Mouse (Mus musculus): ENCODE measurements around the gene Sik3. TPM values are rescaled to one million over a fixed set of nuclear protein-coding genes. Genes with fewer than 3 reads are reported as not detected.

The Sik3 gene
- polyA plus RNA-seq, 1 experiment from 2014 or later = 13.6 TPM

GRCm38 (mm10) chr9:46173919-46174318 lies 161.3 kb downstream of the Sik3 start:
- Histone ChIP-seq H3K4me2 (no peak overlapping the region), H3K4me3 (no peak overlapping the region), H3K9ac (no peak overlapping the region), H3K4me1 (no peaks in the 10 kb centered on the region), H3K27me3 (replicated peaks) (no peaks in the 10 kb centered on the region), H3K27ac (no peak overlapping the region), H3K36me3 (replicated peaks) (no peaks in the 10 kb centered on the region; the same call in 1 of the 2 replicates), H3K9me3 (no peaks in the 10 kb centered on the region)
- no peak for ATAC-seq (replicated peaks)
- 91% methylated on average over 6 of the region's 6 CpGs for WGBS

- H3K9ac ChIP-seq = no peak overlapping the region
- H3K4me2 ChIP-seq = no peak overlapping the region
- no peak overlapping the region for H3K27ac ChIP-seq
- no peaks in the 10 kb centered on the region for H3K27me3 ChIP-seq (replicated peaks)
- ATAC-seq (replicated peaks) = no peak
- H3K4me3 ChIP-seq = no peak overlapping the region
- 84% methylated on average over 5 of the region's 5 CpGs for WGBS
- H3K36me3 ChIP-seq (replicated peaks) = no peaks in the 10 kb centered on the region; the same call in 1 of the 2 replicates
- no peaks in the 10 kb centered on the region for H3K9me3 ChIP-seq
- H3K4me1 ChIP-seq = no peaks in the 10 kb centered on the region
Measured at GRCm38 (mm10) chr9:46174770-46175294, 162.2 kb downstream of the Sik3 start.

GRCm38 (mm10) chr9:46175300-46175699 lies 162.7 kb downstream of the Sik3 start:
- no peak overlapping the region for H3K4me3 ChIP-seq
- H3K9ac ChIP-seq = no peak overlapping the region
- no peaks in the 10 kb centered on the region for H3K27me3 ChIP-seq (replicated peaks)
- ATAC-seq (replicated peaks) = no peak
- H3K4me2 ChIP-seq = no peak overlapping the region
- no peak overlapping the region; the same call in 1 of the 2 replicates for H3K27ac ChIP-seq
- 71% methylated on average over 1 of the region's 1 CpGs for WGBS
- 0 out of 2 replicates have a peak, but pooled peaks cover under 1% of the 10 kb centered on the region for H3K4me1 ChIP-seq
- no peaks in the 10 kb centered on the region for H3K9me3 ChIP-seq
- H3K36me3 ChIP-seq (replicated peaks) = no peaks in the 10 kb centered on the region; the same call in 1 of the 2 replicates

GRCm38 (mm10) chr9:46175938-46176375 lies 163.3 kb downstream of the Sik3 start:
- Histone ChIP-seq H3K36me3 (replicated peaks) (no peaks in the 10 kb centered on the region; the same call in 1 of the 2 replicates), H3K9ac (no peak overlapping the region), H3K4me1 (0 out of 2 replicates have a peak, but pooled peaks cover 4% of the 10 kb centered on the region), H3K4me3 (no peak overlapping the region), H3K4me2 (no peak overlapping the region), H3K27ac (no peak overlapping the region), H3K27me3 (replicated peaks) (no peaks in the 10 kb centered on the region), H3K9me3 (no peaks in the 10 kb centered on the region)
- no peak for ATAC-seq (replicated peaks)
- 86% methylated on average over 1 of the region's 1 CpGs for WGBS

- no peak overlapping the region for H3K4me3 ChIP-seq
- 0 out of 2 replicates have a peak, but pooled peaks cover 4% of the 10 kb centered on the region for H3K4me1 ChIP-seq
- no peaks in the 10 kb centered on the region; the same call in 1 of the 2 replicates for H3K36me3 ChIP-seq (replicated peaks)
- H3K27me3 ChIP-seq (replicated peaks) = no peaks in the 10 kb centered on the region
- WGBS = 82% methylated on average over 4 of the region's 4 CpGs
- no peak for ATAC-seq (replicated peaks)
- no peak overlapping the region for H3K27ac ChIP-seq
- no peak overlapping the region for H3K4me2 ChIP-seq
- no peaks in the 10 kb centered on the region for H3K9me3 ChIP-seq
- no peak overlapping the region for H3K9ac ChIP-seq
Measured at GRCm38 (mm10) chr9:46176613-46177012, 164.0 kb downstream of the Sik3 start.

- no peak for ATAC-seq (replicated peaks)
- WGBS = 89% methylated on average over 9 of the region's 9 CpGs
- H3K9me3 ChIP-seq = no peaks in the 10 kb centered on the region
- no peak overlapping the region for H3K9ac ChIP-seq
- no peaks in the 10 kb centered on the region for H3K27me3 ChIP-seq (replicated peaks)
- 0 out of 2 replicates have a peak, but pooled peaks cover 4% of the 10 kb centered on the region for H3K4me1 ChIP-seq
- H3K36me3 ChIP-seq (replicated peaks) = no peaks in the 10 kb centered on the region; the same call in 1 of the 2 replicates
- H3K4me3 ChIP-seq = no peak overlapping the region
- no peak overlapping the region for H3K4me2 ChIP-seq
- H3K27ac ChIP-seq = no peak overlapping the region
Measured at GRCm38 (mm10) chr9:46178595-46178994, 166.0 kb downstream of the Sik3 start.

- H3K4me3 ChIP-seq = no peak overlapping the region
- no peaks in the 10 kb centered on the region; the same call in 1 of the 2 replicates for H3K36me3 ChIP-seq (replicated peaks)
- no peaks in the 10 kb centered on the region for H3K9me3 ChIP-seq
- H3K27me3 ChIP-seq (replicated peaks) = no peaks in the 10 kb centered on the region
- 0 out of 2 replicates have a peak, but pooled peaks cover 4% of the 10 kb centered on the region for H3K4me1 ChIP-seq
- 78% methylated on average over 8 of the region's 8 CpGs for WGBS
- H3K27ac ChIP-seq = no peak overlapping the region
- ATAC-seq (replicated peaks) = no peak
- no peak overlapping the region for H3K9ac ChIP-seq
- H3K4me2 ChIP-seq = no peak overlapping the region
Measured at GRCm38 (mm10) chr9:46181297-46181696, 168.7 kb downstream of the Sik3 start.

- H3K4me3 ChIP-seq = no peak overlapping the region
- 0 out of 2 replicates have a peak, but pooled peaks cover 9% of the 10 kb centered on the region for H3K4me1 ChIP-seq
- WGBS = 87% methylated on average over 5 of the region's 5 CpGs
- no peaks in the 10 kb centered on the region for H3K9me3 ChIP-seq
- no peak overlapping the region for H3K9ac ChIP-seq
- ATAC-seq (replicated peaks) = no peak
- H3K36me3 ChIP-seq (replicated peaks) = no peaks in the 10 kb centered on the region
- no peak overlapping the region for H3K4me2 ChIP-seq
- no peak overlapping the region for H3K27ac ChIP-seq
- no peaks in the 10 kb centered on the region for H3K27me3 ChIP-seq (replicated peaks)
Measured at GRCm38 (mm10) chr9:46184542-46184941, 171.9 kb downstream of the Sik3 start.

GRCm38 (mm10) chr9:46185191-46185590 lies 172.6 kb downstream of the Sik3 start:
- Histone ChIP-seq H3K27me3 (replicated peaks) (no peaks in the 10 kb centered on the region), H3K27ac (no peak overlapping the region), H3K4me1 (0 out of 2 replicates have a peak, but pooled peaks cover 9% of the 10 kb centered on the region), H3K9ac (no peak overlapping the region), H3K36me3 (replicated peaks) (no peaks in the 10 kb centered on the region), H3K9me3 (no peaks in the 10 kb centered on the region), H3K4me2 (no peak overlapping the region), H3K4me3 (no peak overlapping the region)
- WGBS = 56% methylated on average over 2 of the region's 2 CpGs
- no peak for ATAC-seq (replicated peaks)

- ATAC-seq (replicated peaks) = no peak
- H3K27me3 ChIP-seq (replicated peaks) = no peaks in the 10 kb centered on the region
- no peak overlapping the region for H3K27ac ChIP-seq
- H3K9me3 ChIP-seq = no peaks in the 10 kb centered on the region
- no peak overlapping the region for H3K9ac ChIP-seq
- no peak overlapping the region for H3K4me2 ChIP-seq
- no peak overlapping the region for H3K4me3 ChIP-seq
- no peaks in the 10 kb centered on the region for H3K36me3 ChIP-seq (replicated peaks)
- 0 out of 2 replicates have a peak, but pooled peaks cover 4% of the 10 kb centered on the region for H3K4me1 ChIP-seq
- WGBS = 92% methylated on average over 1 of the region's 1 CpGs
Measured at GRCm38 (mm10) chr9:46186387-46186786, 173.8 kb downstream of the Sik3 start.

- Histone ChIP-seq H3K9me3 (no peaks in the 10 kb centered on the region), H3K4me2 (no peak overlapping the region), H3K36me3 (replicated peaks) (no peaks in the 10 kb centered on the region), H3K4me1 (0 out of 2 replicates have a peak, but pooled peaks cover 4% of the 10 kb centered on the region), H3K4me3 (no peak overlapping the region), H3K9ac (no peak overlapping the region), H3K27ac (no peak overlapping the region), H3K27me3 (replicated peaks) (no peaks in the 10 kb centered on the region)
- 84% methylated on average over 4 of the region's 4 CpGs for WGBS
- ATAC-seq (replicated peaks) = no peak
Measured at GRCm38 (mm10) chr9:46188370-46188769, 175.8 kb downstream of the Sik3 start.

- peak overlapping the region; percentile 42; the same call in 1 of the 2 replicates for H3K27ac ChIP-seq
- no peaks in the 10 kb centered on the region for H3K9me3 ChIP-seq
- WGBS = 66% methylated on average over 5 of the region's 5 CpGs
- no peak overlapping the region for H3K9ac ChIP-seq
- ATAC-seq (replicated peaks) = no peak
- H3K4me2 ChIP-seq = no peak overlapping the region
- no peaks in the 10 kb centered on the region for H3K36me3 ChIP-seq (replicated peaks)
- no peaks in the 10 kb centered on the region for H3K27me3 ChIP-seq (replicated peaks)
- H3K4me1 ChIP-seq = 0 out of 2 replicates have a peak, but pooled peaks cover 4% of the 10 kb centered on the region
- no peak overlapping the region for H3K4me3 ChIP-seq
Measured at GRCm38 (mm10) chr9:46188956-46189355, 176.3 kb downstream of the Sik3 start.

- H3K4me3 ChIP-seq = no peak overlapping the region
- H3K4me2 ChIP-seq = no peak overlapping the region
- H3K9ac ChIP-seq = no peak overlapping the region
- WGBS = 76% methylated on average over 10 of the region's 10 CpGs
- no peaks in the 10 kb centered on the region for H3K9me3 ChIP-seq
- peak; percentile 33; the same call in 1 of the 2 replicates for ATAC-seq (replicated peaks)
- H3K4me1 ChIP-seq = 0 out of 2 replicates have a peak, but pooled peaks cover 4% of the 10 kb centered on the region
- no peaks in the 10 kb centered on the region for H3K27me3 ChIP-seq (replicated peaks)
- H3K36me3 ChIP-seq (replicated peaks) = no peaks in the 10 kb centered on the region
- H3K27ac ChIP-seq = peak overlapping the region; percentile 42; the same call in 1 of the 2 replicates
Measured at GRCm38 (mm10) chr9:46189381-46189780, 176.8 kb downstream of the Sik3 start.
